Mouse (Mus musculus) A20 (cell line): Measurements from ENCODE around the gene Poc1a.

ENCODE experiments used
- DNase-seq: peaks from one replicate; pipeline ENCODE4 v3.0.0-alpha.2; 2011; ENCODE audit warnings: low read depth, low spot score

Gene Poc1a

GRCm38 (mm10) chr9:106367001-106367400 is 86.1 kb downstream of the Poc1a start:
- DNase-seq = peak; percentile 22

GRCm38 (mm10) chr9:106367592-106368111 is 86.8 kb downstream of the Poc1a start:
- peak; percentile 97 for DNase-seq

DNA sequence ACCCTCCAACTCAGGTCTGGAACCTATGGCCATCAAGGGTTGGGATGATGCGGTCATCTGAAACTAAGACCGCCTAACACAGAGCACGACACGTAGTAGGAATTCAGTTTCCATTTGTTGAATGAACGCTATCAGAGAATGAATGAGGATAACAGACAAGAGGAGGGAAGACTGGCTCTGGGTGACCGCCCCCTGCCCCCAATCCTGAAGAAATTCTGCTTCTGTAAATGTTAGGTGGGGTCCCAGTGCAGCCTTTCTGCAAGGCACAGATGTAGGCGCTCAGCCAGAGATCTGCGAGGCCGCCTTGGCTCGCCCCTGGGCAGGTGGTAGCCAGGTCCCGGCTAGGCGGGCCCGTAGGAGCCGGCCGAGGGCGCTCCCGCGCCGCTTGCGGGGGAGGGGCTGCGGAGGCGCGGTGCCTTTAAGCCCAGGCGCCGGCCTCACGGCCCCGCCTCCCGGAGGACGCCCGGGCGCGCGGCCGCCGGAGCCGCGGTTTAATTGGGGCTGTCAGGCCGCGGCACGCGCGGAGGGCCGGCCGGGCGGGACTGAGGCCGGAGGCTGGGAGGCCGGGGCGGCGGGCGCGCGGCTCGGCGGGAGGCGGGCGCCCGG is 87.4 kb downstream of the Poc1a start, which contains the start of gene Dusp7:
TSS of gene Dusp7 (plus strand) at position 521 of the 606 bp plus-strand sequence.
- peak; percentile 81 for DNase-seq

GRCm38 (mm10) chr9:106368831-106369501 is 88.1 kb downstream of the Poc1a start:
- peak; percentile 81 for DNase-seq

GRCm38 (mm10) chr9:106369801-106370485 is 89.1 kb downstream of the Poc1a start:
- DNase-seq = no peak

- DNase-seq = no peak
These were observed 89.9 kb downstream of the Poc1a start for GRCm38 (mm10) chr9:106370620-106371383.

GRCm38 (mm10) chr9:106371384-106371671 is 90.5 kb downstream of the Poc1a start:
- DNase-seq = no peak

DNA sequence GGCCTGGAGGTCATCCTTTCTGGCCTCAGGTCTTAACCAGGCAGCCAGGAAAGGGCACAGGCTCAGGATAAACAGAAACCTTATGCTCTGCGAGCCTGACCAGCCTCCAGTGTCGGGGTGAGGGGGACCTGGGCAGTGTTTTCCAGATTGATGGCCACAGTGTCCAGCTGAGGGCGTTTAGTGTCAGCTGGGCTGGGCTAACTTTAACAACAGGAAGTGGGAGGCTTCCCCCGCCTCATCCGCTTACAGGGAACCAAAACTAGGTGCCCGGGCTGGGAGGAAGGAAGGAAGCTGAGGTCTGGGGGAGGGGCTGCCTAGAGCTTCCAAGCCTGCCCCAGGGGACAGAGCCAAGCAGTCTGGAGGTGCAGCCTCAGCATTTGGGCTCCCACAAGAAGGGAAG is 90.9 kb downstream of the Poc1a start:
- no peak for DNase-seq

GRCm38 (mm10) chr9:106372431-106373412 is 91.9 kb downstream of the Poc1a start:
- DNase-seq = no peak

- DNase-seq = no peak
These were observed 93.1 kb downstream of the Poc1a start for GRCm38 (mm10) chr9:106373973-106374372.

DNA sequence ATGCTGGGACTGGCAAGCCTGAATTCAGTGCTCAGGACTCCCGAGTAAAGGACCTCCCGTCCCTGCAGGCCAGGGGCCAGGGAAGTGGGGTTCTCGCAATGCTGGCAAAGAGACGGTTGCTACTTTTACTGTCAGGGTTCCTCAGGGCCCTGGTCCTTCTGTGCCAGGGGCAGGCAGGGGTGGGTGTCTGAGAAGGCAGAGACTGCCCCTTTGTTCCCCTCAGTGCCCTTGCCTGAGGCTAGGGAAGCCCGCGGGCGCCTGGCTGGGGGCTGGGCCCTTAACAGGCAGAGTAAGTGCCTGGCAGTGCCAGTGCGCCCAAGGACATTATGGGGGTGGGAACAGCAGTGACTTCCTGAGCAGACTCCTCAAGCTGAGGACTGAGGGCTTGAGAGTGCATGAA is 96.4 kb downstream of the Poc1a start:
- no peak for DNase-seq

- DNase-seq = no peak
These were observed 97.2 kb downstream of the Poc1a start for GRCm38 (mm10) chr9:106378045-106378444.

DNA sequence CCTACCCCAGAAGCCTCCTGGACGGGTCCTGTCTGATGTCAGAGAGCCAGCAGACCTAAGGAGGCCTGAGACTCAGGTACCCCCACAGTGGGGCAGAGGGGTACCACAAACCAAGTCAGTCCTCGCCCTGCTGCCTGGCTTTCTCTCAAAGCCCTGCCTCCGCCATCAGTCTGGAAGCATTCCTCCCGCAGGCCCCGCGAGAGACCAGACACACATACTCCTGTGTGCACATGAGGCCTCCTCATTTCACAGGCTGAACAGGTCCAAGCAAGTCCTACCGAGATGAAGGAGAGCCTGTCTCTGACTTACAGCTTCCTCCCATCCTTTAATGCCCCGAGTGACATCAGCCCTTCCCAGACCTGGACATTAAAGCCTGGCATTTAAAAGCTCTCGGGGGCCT is 97.9 kb downstream of the Poc1a start:
- no peak for DNase-seq

- DNase-seq = no peak
These were observed 105.5 kb downstream of the Poc1a start for GRCm38 (mm10) chr9:106386181-106386864.

- no peak for DNase-seq
These were observed 112.1 kb downstream of the Poc1a start for GRCm38 (mm10) chr9:106392828-106393527.

GRCm38 (mm10) chr9:106393548-106393947 is 112.7 kb downstream of the Poc1a start:
- DNase-seq = no peak

DNA sequence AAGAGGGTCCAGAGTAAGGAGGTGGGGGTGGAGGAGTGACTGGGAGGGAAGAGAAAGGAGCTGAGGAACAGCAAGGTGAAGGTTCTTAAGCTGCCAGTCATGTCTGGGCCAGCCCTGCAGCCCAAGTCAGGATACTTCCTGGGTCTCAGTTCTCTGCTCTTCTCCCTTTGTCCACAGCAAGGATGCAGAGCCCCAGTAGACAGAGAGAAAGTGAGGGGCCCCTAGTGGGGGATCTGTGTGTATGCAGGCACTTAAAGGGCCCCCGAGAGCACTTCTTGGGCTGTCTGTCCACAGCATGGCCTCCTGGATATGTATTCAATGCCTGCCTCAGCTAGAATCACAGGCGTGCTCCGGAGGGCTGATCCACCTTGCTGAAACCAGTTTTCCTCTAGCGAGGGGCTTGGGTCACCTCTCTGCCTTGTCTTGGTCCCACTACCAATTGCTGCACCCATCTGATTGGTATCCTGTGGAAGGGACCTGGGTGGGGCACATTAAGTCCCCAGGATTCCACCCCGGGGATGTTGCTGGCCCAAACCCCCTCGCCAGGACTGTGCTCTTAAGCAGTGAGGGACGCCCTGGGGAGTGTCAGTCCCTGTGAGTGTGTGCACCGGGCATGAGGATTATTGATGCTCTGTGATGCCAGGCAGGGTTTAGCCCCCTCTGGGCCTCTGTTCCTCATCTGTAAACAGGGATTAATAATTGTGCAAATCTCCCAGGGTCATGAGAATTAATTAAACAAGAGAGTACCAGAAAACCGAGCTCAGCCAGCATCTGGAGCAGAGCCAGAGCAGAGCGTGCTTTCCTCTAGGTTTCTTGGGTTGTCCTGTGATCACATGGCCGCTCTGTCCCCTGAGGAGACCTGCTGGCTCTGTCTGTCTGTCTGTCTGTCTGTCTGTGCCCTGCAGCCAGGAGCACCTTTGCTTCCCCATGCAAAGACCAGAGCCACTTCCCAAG is 114.1 kb downstream of the Poc1a start:
- DNase-seq = no peak

GRCm38 (mm10) chr9:106397733-106398132 is 116.9 kb downstream of the Poc1a start:
- DNase-seq = no peak
